Mouse (Mus musculus): ENCODE measurements around the gene Tbx2.

Gene Tbx2

DNA sequence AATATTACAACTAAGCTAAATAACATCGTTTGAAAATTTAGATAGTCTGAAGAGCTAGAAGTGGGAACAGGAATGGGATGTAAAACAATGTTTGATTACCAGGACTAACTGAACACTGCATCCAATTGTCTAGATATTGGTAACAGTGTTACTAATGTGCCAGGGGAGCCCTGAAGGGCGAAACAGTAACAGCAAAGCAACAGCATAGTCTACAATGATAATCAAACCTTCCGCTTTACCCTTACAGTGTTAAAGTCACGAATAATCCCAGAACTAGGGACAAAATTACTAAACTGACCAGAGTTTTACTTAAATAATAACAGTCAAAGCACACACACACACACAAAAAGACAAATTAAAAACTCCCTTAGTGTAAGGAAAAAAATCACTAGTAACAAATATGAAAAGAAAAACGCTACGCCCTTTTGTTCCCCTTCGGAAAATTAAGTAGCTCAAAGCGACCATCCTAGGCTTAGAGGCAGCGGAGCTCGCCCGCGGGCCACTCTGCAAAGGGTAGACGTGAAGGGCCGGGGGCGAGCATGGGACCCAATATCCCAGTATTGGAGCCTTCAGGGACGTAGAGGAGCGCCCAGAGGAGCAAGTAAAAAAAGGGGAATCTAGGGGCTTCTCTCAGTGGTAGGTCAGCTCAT, 55.6 kb downstream of the Tbx2 start:
- no peak for DNase-seq (ENCODE audit: low spot score in 2 of 2)

DNA sequence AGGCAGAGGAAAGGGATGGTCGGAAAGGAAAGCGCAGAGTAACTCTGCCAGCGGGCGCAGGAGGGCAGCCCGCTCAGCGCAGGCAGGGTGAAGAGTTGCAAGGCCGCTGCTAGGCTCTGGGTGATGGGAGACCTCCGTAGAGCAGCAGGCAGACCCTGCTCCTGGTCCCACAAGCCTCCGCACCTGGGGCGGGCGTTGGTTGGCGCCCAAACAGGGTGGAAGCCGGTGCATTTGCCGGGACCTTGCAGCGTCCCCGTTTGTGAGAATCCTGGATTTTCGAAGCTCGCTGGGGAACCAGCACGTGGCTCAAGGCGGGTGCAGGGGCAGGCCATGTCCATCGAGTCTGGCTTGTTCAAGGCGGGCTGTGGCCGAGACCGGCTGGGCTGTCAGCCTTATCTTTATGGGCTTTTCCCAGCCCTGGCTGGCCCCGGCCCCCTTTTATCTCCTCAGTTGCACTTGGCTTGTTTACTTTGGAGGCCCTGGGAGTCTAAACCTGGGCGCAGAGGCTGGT, 56.2 kb downstream of the Tbx2 start:
- DNase-seq (ENCODE audit: low spot score in 2 of 2) = no peak

DNA sequence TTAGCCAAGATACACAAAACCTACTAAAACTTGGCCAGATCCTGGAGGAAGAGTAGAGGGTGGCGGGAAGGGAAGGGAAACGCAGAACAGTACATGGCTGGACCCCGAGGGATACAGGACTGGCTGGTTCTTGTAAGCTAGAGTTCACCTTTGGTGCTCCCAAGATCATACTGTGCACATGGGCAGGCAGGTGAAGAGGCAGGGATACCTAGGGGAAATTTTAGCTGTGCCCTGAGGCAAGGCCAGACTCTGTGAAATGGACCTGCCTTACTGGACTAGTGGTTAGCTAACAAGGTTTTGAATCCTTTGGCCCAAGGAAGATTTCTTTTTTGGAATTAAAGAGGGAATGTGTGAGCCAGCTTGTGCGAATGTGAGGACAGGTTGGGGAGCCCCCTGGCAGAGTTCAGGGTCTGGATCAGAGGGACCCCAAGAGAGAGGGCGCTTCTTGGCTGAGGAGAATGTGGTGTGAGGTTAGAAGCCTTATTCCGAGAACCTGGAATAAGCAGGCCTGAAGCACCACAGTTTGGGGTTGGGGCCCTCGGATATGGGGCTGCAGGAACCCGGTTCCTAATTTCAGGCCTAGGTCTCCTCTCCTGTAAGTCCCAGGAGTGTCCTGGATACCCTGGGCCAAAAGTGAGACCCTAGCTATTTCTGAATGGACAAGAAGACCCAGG, 56.8 kb downstream of the Tbx2 start:
- DNase-seq (ENCODE audit: low spot score in 2 of 2) = no peak

DNA sequence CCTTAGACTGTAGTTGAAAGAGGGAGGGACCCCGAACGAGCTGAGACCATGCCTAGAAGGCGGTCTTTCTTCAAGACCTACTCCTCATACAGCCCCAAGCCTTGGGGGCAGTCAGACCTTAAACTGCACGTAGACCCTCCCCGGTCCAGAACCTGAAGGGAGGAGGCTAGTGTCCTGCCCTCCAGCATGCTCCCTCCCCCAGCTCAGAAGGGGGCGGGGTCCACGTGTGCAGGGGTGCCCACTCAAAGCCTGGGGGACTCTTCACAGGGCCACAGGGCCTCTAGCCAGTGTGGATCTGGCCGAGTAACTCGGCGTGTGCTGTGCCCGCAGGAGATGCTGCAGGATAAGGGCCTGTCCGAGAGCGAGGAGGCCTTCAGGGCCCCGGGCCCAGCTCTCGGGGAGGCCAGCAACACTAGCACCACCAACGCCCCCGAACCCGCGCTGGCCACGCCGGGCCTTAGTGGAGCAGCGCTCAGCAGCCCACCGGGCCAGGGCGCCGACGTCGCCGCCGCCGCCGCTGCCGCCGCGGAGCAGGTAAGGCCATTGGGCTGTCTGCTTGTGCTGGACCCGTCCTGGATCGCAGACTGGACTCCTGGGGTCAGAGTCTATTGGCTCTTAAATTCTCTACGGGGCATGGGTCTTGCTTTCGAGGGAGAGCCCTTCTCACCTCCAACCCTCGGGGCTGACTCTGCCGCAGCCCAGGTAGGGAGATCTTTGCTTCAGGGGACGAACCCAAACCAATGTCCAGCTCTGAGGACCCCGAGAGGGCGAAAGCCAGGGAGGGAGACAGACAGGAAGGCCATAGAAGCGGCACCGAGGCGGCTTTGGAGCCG, 57.6 kb downstream of the Tbx2 start:
- no peak for DNase-seq (ENCODE audit: low spot score in 2 of 2)

DNA sequence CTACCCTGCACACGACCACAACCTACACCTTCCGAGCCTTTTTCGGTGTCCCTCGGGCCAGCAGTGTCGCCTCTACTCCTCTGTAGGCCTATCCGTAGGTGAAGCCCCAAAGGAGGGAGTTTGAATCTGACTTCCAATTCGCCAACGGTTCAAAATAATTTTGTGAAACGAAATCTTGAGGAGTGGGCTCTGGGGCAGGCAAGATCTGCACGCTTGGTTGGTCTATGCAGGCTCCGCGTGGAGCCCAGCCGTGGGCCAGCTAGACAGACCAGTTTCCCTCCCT, 58.2 kb downstream of the Tbx2 start:
- no peak for DNase-seq (ENCODE audit: low spot score in 2 of 2)

DNA sequence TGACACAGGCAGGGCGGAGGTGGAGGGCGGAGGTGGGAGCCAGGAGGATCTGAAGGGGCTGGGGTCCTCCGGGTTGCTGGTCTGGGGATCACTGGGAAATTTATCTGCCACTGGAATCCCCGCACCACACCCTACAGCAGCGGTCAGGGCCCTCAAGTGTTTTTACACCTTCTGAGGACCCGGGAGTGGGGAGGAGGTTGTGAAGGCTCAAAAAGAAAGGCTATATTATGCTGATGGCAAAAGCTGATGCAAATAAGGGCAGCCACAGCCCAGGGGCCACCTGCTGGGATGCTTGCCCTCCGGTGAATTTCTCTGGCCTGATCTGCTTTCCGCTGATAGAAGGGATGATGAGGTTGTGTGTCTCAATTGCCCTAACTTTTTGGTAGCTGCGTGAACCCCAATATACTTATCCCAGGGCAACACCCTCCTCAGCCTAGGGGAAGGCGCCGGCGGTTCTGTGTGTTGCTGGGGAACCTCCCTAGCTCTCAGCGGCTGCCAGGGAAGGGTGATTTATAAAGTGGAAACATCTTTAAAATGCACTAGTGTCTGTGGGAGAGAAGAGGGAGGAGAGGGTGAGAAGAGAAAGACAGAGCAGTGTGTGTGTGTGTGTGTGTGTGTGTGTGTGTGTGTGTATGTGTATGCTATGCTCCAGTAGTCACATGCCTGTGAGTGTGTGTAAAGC, 58.8 kb downstream of the Tbx2 start:
- no peak for DNase-seq (ENCODE audit: low spot score in 2 of 2)

All from frontal cortex, postnatal 14 days (tissue).